Mouse (Mus musculus): ENCODE results near the gene 4930562C15Rik.

DNA sequence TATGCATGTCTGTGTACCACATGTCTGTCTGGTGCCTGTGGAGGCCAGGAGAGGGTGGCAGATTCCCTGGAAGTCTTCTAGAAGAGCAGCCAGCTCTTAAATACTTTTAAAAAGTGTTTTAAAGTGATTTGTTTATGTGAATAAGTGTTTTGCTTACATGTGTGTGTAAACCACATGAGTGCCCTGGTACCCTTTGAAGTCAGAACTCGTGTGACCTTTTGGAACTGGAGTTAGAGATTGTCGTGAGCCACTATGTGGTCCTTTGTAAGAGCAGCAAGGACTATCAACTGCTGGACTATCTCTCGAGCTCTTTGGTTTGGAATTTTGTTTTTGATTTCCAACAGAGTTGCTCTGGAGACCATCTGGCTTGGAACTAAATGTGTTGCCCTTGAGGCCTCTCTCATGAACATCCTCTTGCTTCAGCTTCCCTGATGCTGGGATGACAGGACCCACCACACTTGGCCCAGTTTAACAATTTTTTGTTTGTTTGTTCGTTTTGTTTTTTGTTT lies 55.0 kb downstream of the 4930562C15Rik start:
- TF ChIP-seq CHD1 (IDR thresholded peaks at IDR 0.05; ENCODE audit: low read depth, low read length) (no peak), POLR2A (IDR thresholded peaks at IDR 0.05; ENCODE audit: control insufficient read depth in 1 of 2, insufficient read depth in 1 of 2, low read depth in 1 of 2, low read length in 2 of 2, poor library complexity in 1 of 2) (no peak), GATA1 (IDR thresholded peaks at IDR 0.05; ENCODE audit: low read depth, low read length) (no peak), CTCF (IDR thresholded peaks at IDR 0.05 in 2 of 3, conservative IDR thresholded peaks at IDR 0.05 in 1 of 3; ENCODE audit: control insufficient read depth in 1 of 3, insufficient read depth in 1 of 3, low read depth in 2 of 3, low read length in 3 of 3, poor library complexity in 1 of 3, severe bottlenecking in 1 of 3) (no peak), SMC3 (IDR thresholded peaks at IDR 0.05; ENCODE audit: low read depth, low read length) (no peak), EP300 (IDR thresholded peaks at IDR 0.05; ENCODE audit: low read depth in 1 of 2, low read length in 2 of 2) (no peak), ZC3H11A (IDR thresholded peaks at IDR 0.05; ENCODE audit: low read depth, low read length) (no peak), MEF2A (IDR thresholded peaks at IDR 0.05; ENCODE audit: extremely low read depth, insufficient replicate concordance, low read depth, low read length, poor library complexity, severe bottlenecking) (no peak), TBP (IDR thresholded peaks at IDR 0.05; ENCODE audit: low read depth, low read length) (no peak), MXI1 (IDR thresholded peaks at IDR 0.05; ENCODE audit: low read depth, low read length) (no peak), USF2 (IDR thresholded peaks at IDR 0.05; ENCODE audit: borderline replicate concordance in 1 of 2, insufficient read depth in 1 of 2, low read depth in 1 of 2, low read length in 2 of 2) (no peak), TAL1 (IDR thresholded peaks at IDR 0.05; ENCODE audit: low read length) (no peak)
